Mouse (Mus musculus) stomach, postnatal 0 days (tissue): ENCODE data around the gene Nek4. TPM values are rescaled to one million over a fixed set of nuclear protein-coding genes. Genes with fewer than 3 reads are reported as not detected.

ENCODE experiments used
- ATAC-seq: fragments of 200-750 bp; cut with Nextera tagmentation; 2 replicates; pipeline ENCODE4 v1.8.0; 2017; ENCODE audit not compliant: low FRiP score, low TSS enrichment
- DNase-seq: peaks from one replicate; pipeline ENCODE4 v3.0.0-alpha.2; 2016; ENCODE audit warnings: low spot score
- H3K27ac ChIP-seq: fragments of 300-500 bp; sonication (generic); replicated peaks from 2 replicates; pipeline ENCODE4 v1.5.1; 2014; ENCODE audit warnings: mild to moderate bottlenecking, control low read depth
- H3K27me3 ChIP-seq: fragments of 300-500 bp; sonication (generic); 2 replicates; pipeline ENCODE4 v1.6.1; 2014; ENCODE audit warnings: low read length; ENCODE audit not compliant: control insufficient read depth, insufficient read depth
- H3K36me3 ChIP-seq: fragments of 300-500 bp; sonication (generic); 2 replicates; pipeline ENCODE4 v1.6.1; 2014; ENCODE audit warnings: low read length, mixed read lengths; ENCODE audit not compliant: control insufficient read depth, insufficient read depth
- H3K4me1 ChIP-seq: fragments of 300-500 bp; sonication (generic); replicated peaks from 2 replicates; pipeline ENCODE4 v1.6.1; 2014; ENCODE audit warnings: antibody characterized with exemption; ENCODE audit not compliant: control insufficient read depth, insufficient read depth
- H3K4me2 ChIP-seq: fragments of 300-500 bp; sonication (generic); replicated peaks from 2 replicates; pipeline ENCODE4 v1.6.1; 2014; ENCODE audit warnings: low read depth, mild to moderate bottlenecking, control low read depth, moderate library complexity
- H3K4me3 ChIP-seq: fragments of 300-500 bp; sonication (generic); 2 replicates; pipeline ENCODE4 v1.5.1; 2014; ENCODE audit warnings: low read depth, low read length, control low read depth
- H3K9ac ChIP-seq: fragments of 300-500 bp; sonication (generic); 2 replicates; pipeline ENCODE4 v1.6.1; 2014; ENCODE audit warnings: mild to moderate bottlenecking, low read length, control low read depth, mixed read lengths
- H3K9me3 ChIP-seq: fragments of 300-500 bp; sonication (generic); 2 replicates; pipeline ENCODE4 v1.6.1; 2016; ENCODE audit warnings: low read length; ENCODE audit not compliant: control insufficient read depth
- CTCF ChIP-seq: IDR thresholded peaks from 2 replicates; pipeline ENCODE4 v1.5.1; 2016; ENCODE audit warnings: antibody characterized with exemption, low read depth, mild to moderate bottlenecking, moderate library complexity
- EP300 ChIP-seq: optimal IDR thresholded peaks from 2 replicates; pipeline ENCODE3; 2016; ENCODE audit warnings: antibody characterized with exemption
- WGBS: fragments of 180-500 bp; shearing (Covaris S2); extraction: QIAGEN DNeasy Blood & Tissue Kit; methylation state at CpG from one replicate; pipeline ENCODE4 v1.1.7; 2014; 5-methylcytosine and 5-hydroxymethylcytosine counted together
- polyA plus RNA-seq: library from polyadenylated mRNA; unstranded; fragments of >200 nt; fragmentation: Nextera tagmentation; extraction: Ambion mirVana; gene quantifications from 2 replicates; pipeline ENCODE4 v1.2.1, GENCODE M21; 2015

Nek4 gene
- polyA plus RNA-seq, 1 experiment from 2014 or later: 4.1 TPM

- TF ChIP-seq EP300 (no peak), CTCF (no peak)
- Histone ChIP-seq H3K9me3 (no peaks in the 10 kb centered on the region), H3K4me3 (no peak overlapping the region), H3K4me2 (no peak overlapping the region), H3K4me1 (no peaks in the 10 kb centered on the region; the same call in 1 of the 2 replicates), H3K27me3 (no peaks in the 10 kb centered on the region), H3K36me3 (no peaks in the 10 kb centered on the region), H3K9ac (no peak overlapping the region), H3K27ac (no peak overlapping the region)
- ATAC-seq: no peak
- WGBS: 79% methylated on average over 8 of the region's 8 CpGs
- no peak for DNase-seq
These were observed 40.0 kb upstream of the Nek4 start for GRCm38 (mm10) chr14:30911141-30911540.

- Histone ChIP-seq H3K27me3 (no peaks in the 10 kb centered on the region), H3K36me3 (no peaks in the 10 kb centered on the region), H3K27ac (no peak overlapping the region), H3K4me1 (no peaks in the 10 kb centered on the region; the same call in 1 of the 2 replicates), H3K4me2 (no peak overlapping the region), H3K9me3 (no peaks in the 10 kb centered on the region), H3K4me3 (no peak overlapping the region), H3K9ac (no peak overlapping the region)
- 76% methylated on average over 8 of the region's 8 CpGs for WGBS
- DNase-seq: no peak
- no peak for TF ChIP-seq EP300
- no peak for TF ChIP-seq CTCF
- ATAC-seq: no peak
These were observed 38.5 kb upstream of the Nek4 start for GRCm38 (mm10) chr14:30912641-30913040.

GRCm38 (mm10) chr14:30913404-30913803, 37.8 kb upstream of the Nek4 start:
- H3K9me3 ChIP-seq: no peaks in the 10 kb centered on the region
- whole genome bisulfite sequencing: 74% methylated on average over 5 of the region's 5 CpGs
- DNase-seq: no peak
- H3K36me3 ChIP-seq: no peaks in the 10 kb centered on the region
- ATAC-seq: no peak
- no peak for TF ChIP-seq CTCF
- H3K9ac ChIP-seq: no peak overlapping the region
- H3K27me3 ChIP-seq: no peaks in the 10 kb centered on the region
- no peak overlapping the region for H3K4me3 ChIP-seq
- H3K27ac ChIP-seq: no peak overlapping the region
- H3K4me2 ChIP-seq: no peak overlapping the region
- H3K4me1 ChIP-seq: no peaks in the 10 kb centered on the region; the same call in 1 of the 2 replicates

GRCm38 (mm10) chr14:30916516-30916915, 34.7 kb upstream of the Nek4 start:
- Histone ChIP-seq H3K27me3 (no peaks in the 10 kb centered on the region), H3K9ac (no peak overlapping the region), H3K4me3 (no peak overlapping the region), H3K9me3 (no peaks in the 10 kb centered on the region), H3K4me2 (no peak overlapping the region), H3K36me3 (no peaks in the 10 kb centered on the region), H3K27ac (peak overlapping the region; percentile 61), H3K4me1 (no peaks in the 10 kb centered on the region; the same call in 1 of the 2 replicates)
- no peak for TF ChIP-seq EP300
- no peak for TF ChIP-seq CTCF
- WGBS: 79% methylated on average over 1 of the region's 1 CpGs
- DNase-seq: no peak
- peak; percentile 25; the same call in 1 of the 2 replicates for ATAC-seq

- TF ChIP-seq CTCF: no peak
- TF ChIP-seq EP300: no peak
- DNase-seq (no peak), ATAC-seq (no peak)
- Histone ChIP-seq H3K4me3 (no peak overlapping the region), H3K4me2 (no peak overlapping the region), H3K27ac (no peak overlapping the region), H3K9me3 (no peaks in the 10 kb centered on the region), H3K27me3 (no peaks in the 10 kb centered on the region), H3K36me3 (no peaks in the 10 kb centered on the region), H3K4me1 (no peaks in the 10 kb centered on the region), H3K9ac (no peak overlapping the region)
- 43% methylated on average over 8 of the region's 8 CpGs for WGBS
These were observed 29.0 kb upstream of the Nek4 start for GRCm38 (mm10) chr14:30922053-30922670.

- 49% methylated on average over 6 of the region's 6 CpGs for WGBS
- Histone ChIP-seq H3K9me3 (no peaks in the 10 kb centered on the region), H3K27ac (peak within 1 kb of the TSS; percentile 24; the same call in 1 of the 2 replicates), H3K4me1 (no peaks in the 10 kb centered on the region), H3K27me3 (no peaks in the 10 kb centered on the region), H3K36me3 (no peaks in the 10 kb centered on the region), H3K9ac (no peak within 1 kb of the TSS), H3K4me3 (no peak within 1 kb of the TSS), H3K4me2 (no peak within 1 kb of the TSS)
- DNase-seq: no peak
- ATAC-seq: peak; percentile 30; the same call in 1 of the 2 replicates
- TF ChIP-seq EP300 (no peak), CTCF (no peak)
These were observed 27.6 kb upstream of the Nek4 start, which contains the start of gene Itih3 for GRCm38 (mm10) chr14:30923375-30924105. Gene Itih3 (minus strand): TSS chr14:30923760.
